Mouse (Mus musculus): ENCODE results near the gene Cpt1a. TPM values are rescaled to one million over a fixed set of nuclear protein-coding genes. Genes with fewer than 3 reads are reported as not detected.

Cpt1a gene
- total RNA-seq, 1 experiment from 2014 or later: 52.3 TPM

Other genes with a start within 250 kb of the Cpt1a start
- gene Mrpl21, start 39.4 kb upstream of the Cpt1a start, total RNA-seq (2017): 63.9 and 93.0 TPM in 2 replicates
- 6.3 and 9.1 TPM in 2 replicates for gene Ighmbp2, start 39.3 kb upstream of the Cpt1a start, total RNA-seq (2017)
- 0.30 and 2.1 TPM in 2 replicates for gene Tesmin, start 66.5 kb downstream of the Cpt1a start, total RNA-seq (2017)
- not detected in 2 replicates for gene Gal, start 92.2 kb downstream of the Cpt1a start, total RNA-seq (2017)

All from hematopoietic stem cell, adult 5-6 weeks (primary cell).